Mouse (Mus musculus) gonadal fat pad, adult 2 months (tissue): Measurements from ENCODE around the gene Twsg1. TPM values are rescaled to one million over a fixed set of nuclear protein-coding genes. Genes with fewer than 3 reads are reported as not detected.
"Not testable (repeated sequence)": the region's sequence is repeated elsewhere in the genome, so short reads cannot be mapped to it uniquely, and the experiment has no call there.

Experiments used
- DNase-seq: peaks from one replicate; pipeline ENCODE4 v3.0.0-alpha.2; 2012; ENCODE audit warnings: low read depth
- polyA plus RNA-seq: library from polyadenylated mRNA; depleted of rRNA; stranded (reverse); fragments of >200 nt; gene quantifications from 2 replicates; pipeline ENCODE4 v1.2.3, GENCODE M21; 2012; rRNA removed

Twsg1 gene
- polyA plus RNA-seq, result 47.3 and 48.4 TPM in 2 replicates

DNA sequence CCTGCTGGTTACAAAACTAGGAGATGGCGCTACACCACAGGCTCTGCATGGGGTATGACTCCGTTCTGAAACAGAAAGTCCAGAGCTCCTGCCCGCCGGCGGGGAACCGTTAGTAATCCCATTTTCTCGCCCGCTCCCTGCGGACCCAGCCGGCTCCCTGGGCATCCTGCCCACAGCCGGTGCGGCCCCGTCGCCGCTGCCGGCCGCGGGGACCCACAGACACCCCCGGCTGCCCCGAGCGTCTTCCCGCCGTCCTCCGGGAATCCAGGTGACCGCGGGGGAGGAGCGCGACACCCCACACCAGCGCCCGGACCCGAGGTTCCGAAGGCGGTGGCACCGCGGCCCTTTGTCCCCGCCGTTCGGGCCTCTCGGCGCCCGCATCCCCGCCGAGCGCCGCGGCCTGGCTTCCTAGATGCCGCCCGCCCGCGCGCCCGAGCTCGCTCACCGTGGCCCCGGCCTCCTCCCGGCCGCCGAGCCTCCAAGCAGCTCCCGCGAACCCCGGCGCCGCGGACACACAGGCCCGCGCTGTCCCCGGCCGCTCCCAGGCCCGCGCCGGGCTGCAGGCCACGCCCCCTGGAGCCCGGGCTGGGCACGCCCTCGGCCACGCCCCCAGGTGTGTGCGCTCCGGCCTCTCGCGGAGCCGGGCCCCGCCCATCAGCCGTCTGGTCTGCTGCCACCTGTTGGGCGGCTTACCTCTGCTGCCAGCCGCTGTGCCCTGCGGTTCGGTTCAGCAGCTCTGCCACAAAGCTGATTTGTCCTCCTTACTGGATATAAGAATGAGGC lies at the start of gene Twsg1:
Gene Twsg1, minus strand, starts transcription at position 605 of the 783 bp plus-strand sequence.
- DNase-seq, result no peak

DNA sequence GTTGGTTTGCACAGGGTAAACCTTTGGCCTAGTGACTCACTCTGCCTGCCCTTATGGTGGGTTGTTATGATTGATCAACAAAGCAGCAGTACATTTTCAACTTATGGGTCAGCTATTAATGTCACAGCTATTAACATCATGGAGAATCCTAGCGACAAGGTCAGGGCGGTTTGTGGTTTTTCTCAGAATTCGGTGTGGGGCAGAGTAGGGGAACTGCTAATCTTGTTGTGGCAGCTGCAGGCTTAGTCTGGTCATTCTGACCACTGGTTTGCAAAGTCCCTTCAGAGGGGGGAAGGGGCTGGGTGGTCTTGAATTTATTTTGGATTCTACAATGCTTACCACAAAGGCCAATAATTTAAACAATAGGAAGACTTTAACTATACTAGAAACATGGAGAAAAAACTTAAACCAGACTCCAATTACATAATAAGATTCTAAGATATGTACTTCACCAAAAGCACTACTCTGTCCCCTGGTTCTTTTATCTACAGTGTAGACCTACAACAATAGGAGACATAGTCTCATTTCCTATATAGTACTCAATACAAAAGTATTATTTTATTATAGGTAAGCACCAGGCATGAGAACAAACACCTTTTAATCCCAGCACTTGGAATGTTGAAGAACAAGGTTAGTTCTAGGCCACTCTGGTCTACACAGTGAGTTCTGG lies 37.3 kb upstream of the Twsg1 start:
- no peak for DNase-seq

DNA sequence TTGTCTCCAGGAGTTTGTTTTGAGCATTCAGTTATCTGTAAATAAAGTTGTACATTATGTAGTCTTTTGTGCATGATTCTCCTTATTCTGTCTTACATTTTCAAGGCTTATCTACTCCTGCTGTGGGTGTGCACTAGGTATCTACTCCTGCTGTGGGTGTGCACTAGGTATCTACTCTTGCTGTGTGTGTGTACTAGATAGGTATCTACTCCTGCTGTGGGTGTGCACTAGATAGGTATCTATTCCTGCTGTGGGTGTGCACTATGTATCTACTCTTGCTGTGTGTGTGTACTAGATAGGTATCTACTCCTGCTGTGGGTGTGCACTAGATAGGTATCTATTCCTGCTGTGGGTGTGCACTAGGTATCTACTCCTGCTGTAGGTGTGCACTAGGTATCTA lies 25.7 kb upstream of the Twsg1 start:
- DNase-seq, result not testable (repeated sequence)

DNA sequence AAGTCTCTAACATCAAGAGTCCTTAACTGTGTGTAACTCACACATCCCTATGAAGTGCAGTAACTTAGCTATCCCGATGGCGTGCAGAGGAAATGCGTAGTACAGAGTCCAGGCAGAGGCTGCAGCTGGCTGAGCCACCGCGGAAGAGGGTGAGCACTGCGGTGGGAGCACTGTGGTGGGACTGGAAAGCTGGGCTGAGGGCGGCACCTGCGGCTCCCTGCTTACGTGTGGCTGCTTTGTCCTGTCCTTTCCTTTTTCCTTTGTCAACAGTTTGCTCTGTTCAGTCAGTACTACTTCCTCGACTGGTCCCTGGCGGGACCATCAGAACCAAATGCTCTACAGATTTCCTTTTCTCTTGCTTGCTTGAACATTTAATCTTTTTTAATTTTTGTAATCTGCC lies 16.7 kb upstream of the Twsg1 start:
- DNase-seq, result no peak

DNA sequence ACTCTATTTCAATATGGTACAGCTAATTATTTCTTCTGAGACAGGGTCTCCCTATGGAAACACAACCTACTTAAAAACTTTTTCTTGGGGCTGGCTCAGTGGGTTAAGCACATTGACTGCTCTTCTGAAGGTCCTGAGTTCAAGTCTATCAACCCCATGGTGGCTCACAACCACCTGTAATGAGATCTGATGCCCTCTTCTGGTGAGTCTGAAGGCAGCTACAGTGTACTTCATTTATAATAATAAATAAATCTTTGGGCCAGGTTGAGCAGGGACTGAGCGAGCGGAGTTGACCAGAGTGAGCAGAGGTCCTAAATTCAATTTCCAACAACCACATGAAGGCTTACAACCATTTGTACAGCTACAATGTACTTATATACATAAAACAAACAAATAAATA lies 11.2 kb upstream of the Twsg1 start:
- no peak for DNase-seq

DNA sequence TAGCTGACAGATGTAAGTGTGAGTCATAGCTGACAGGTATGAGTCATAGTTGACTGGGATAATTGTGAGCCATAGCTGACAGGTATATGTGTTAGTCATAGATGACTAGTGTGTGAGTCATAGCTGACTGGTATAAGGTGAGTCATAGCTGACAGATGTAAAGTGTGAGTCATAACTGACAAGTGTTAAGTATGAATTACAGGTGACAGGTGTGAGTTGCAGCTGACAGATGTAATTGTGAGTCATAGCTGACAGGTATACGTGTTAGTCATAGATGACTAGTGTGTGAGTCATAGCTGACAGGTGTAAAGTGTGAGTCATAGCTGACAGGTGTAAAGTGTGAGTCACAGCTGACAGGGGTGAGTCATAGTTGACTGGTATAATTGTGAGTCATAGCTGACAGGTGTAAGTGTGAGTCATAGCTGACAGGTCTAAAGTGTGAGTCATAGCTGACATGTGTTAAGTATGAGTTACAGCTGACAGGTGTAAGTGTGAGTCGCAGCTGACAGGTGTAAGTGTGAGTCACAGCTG lies 10.6 kb upstream of the Twsg1 start:
- no peak for DNase-seq

DNA sequence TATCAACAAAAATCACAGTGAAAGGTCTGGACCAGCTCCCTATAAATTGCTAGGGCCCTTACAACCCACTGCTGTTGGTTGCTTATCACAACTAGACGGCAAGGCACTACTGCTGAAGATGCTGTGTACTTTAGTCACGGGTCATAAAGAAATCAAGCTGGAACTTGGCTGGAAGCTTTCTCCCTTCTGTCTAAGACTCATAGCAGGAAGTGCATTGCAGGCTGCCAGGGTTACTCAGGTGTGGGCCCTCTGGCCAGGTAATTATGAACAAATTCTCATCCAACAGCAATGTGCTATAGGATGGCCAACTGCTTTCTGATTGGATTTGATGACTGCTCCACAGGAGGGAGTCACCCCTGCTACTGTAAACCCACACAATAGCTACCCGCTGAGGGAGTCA lies 8.0 kb upstream of the Twsg1 start:
- no peak for DNase-seq

DNA sequence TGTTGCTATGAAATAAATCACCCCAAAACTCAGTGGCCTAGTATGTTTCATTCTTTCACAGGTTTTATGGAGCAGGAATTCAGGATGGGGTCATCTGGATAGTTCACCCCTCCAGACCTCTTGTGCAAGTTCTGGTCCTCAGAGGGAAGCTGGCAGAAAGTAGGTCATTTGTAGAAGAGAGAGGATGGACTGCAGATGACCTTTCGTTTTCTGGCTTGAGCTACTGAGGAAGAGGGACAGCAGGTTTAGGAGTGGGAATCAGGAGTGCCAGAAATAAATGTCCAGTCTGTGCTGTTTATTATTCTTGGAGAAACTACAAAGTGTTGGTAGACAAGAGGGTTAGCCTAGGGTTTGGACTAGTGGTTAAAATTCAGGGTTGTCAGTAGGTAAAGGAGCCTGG lies 7.3 kb upstream of the Twsg1 start:
- DNase-seq, result no peak

DNA sequence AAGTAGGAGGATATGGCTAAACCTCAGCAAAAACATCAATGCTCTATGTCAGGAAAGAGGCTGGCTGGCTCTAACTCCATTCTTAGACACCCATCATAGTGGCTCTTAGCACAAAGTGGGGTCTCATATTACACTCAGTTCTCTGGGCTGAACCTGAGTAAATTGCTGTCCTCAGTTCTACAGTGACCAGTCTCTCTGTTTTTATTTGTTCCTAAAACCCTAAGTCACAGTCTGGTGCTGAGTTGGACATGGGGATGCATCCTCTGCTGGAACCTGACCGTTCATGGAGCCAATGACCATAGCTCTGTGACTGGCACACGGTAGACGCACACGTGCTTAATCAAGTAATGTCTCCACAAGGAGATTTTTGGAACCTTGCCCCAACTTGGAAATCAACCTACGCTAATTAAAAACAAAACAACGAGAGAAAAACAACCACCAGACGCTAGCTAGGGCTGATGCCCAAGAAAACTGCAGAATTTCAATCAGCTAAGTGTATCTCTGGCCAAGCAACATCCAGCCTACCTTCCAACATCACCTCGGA lies 6.8 kb upstream of the Twsg1 start:
- DNase-seq, result no peak

DNA sequence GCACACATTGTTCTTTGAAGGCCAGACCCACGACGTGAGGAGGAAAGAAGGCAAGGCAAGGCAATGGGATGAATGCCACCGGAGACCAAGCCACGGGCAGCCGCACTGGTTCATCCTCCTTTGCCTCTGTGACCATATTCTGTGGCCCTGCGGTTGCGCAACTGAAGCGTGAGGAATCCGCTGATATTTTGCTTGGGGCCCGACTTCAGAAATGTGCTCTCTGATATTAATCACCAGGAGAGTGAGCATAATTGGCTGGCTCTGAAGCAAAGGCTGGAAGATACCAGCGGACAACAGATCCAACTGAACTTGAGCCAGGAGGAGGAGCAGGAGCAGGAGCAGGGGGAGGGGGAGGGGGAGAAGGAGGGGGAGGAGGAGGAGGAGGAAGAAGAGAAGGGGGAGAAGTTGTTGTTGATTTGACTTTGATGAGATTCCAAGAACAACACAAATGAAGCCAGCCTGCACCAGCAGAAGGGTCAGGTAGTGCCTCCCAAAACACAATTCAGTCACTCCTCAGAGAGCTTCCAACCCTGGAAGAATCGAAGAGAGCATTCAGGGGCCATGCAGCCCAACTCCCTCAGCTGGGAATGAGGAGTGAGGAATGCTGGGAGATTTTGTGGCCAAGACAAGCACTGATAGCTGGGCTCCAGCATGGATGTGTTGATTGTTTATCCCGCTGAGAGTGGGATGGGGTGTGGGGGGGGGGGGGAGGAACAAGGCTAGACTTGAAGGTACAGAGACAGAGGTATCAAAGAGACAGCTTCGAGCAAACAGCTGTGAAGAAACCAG lies 6.2 kb upstream of the Twsg1 start:
- no peak for DNase-seq

DNA sequence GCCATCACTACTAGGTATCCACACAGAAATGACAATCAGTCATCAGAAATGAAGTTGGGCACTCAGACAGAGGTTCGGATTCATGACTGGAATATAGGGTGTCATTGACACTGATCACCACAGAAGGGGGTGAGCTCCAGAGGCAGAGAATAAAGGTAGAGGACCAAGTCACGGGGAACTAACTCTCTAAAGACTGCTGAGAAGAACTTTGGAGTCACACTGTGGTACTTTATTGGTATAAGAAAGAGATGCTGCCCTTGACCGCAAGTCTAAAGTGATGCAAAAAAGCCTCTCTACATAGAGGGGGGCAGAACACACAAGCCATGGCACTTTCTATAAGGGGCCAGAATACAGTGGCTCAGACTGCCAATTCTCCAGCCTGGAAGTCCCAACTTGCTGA lies 5.1 kb upstream of the Twsg1 start:
- DNase-seq, result no peak

DNA sequence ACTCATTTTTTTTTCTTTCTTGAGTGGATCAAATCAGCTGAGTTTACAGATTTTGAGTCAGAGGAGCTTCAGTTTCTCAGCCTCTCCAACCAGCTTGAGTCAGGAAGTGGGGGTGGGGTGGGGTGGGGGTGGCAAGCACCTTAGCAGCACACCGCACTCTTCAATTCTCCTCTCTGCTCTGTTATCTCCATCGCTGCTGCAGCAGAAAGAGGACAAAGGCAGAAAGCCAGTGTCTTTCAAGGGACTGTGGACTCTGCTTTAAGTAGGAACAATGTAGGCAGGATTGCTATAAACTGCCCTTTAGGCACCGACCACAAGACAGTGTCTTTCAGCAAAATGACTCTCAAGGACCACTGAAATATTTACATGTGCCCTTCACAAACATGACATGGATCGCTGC lies 2.9 kb upstream of the Twsg1 start:
- DNase-seq, result no peak

DNA sequence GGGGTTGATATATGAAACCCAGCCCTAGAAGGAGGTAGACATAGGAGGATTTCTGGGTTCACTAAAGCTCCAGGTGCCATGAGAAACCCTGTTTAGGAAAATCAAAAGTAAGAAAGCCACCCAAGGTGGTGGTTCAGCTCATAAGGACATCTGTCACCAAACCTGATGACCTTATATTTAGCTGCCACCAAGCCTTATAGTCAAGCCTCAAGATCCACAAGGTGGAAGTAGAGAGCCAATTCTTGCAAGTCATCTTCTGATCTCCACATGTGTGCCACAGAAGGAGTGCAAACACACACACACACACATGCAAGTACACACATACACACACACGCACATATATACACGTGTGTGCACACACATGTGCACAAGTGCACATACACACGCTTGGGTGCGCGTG lies 1.1 kb upstream of the Twsg1 start:
- no peak for DNase-seq

DNA sequence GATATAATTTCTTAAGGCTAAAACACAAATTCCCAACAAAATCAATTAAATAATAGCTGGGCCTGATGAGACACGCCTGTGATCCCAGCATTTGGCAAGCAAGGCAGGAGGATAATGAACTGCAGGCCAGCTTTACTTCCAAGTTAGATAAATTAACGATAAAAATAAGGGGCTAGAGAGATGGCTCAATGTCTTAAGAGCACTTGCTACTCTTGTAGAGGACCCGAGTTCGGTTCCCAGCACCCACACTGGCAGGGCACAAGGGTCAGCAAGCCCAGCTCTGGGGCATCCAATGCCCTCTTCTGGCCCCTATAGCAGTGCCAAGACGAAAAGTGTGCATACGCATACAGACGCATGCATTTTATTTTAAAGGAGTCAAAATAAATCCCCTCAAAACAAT lies 843 bp downstream of the Twsg1 start:
- DNase-seq, result no peak

DNA sequence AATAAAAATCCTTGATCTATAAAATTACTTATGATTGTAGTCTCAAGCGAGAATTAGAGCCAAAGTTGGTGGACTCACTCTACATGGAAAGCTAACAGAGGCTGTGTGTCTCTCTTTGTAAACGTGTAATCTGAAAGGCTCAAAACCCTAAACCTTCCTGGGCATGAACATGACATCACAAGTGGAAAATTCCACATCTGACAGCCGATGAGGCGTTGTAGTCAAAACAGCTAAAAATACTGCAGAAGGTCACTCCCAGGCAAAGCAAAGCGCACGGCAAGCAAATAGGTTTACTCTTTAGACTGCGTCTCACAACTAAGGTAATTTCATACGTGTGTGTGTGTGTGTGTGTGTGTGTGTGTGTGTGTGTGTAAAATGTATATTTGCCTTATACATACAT lies 3.7 kb downstream of the Twsg1 start:
- DNase-seq, result no peak

DNA sequence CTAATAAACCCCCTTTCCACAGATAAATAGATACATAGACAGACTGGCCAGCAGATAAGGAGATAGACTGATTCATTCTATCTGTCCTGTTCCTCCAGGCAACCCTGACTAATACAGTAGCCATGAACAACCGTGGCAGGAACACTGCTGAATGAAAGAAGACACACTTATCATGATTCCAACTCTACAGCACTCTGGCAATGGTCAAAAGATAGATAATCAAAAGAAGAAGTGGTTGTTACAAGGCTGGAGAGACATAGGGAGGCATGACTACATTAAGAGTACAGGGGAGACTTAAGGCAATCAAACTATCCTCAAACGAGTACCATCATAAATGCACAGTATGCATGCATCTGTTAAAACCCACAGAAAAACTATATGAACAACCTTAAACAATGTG lies 5.6 kb downstream of the Twsg1 start:
- no peak for DNase-seq

DNA sequence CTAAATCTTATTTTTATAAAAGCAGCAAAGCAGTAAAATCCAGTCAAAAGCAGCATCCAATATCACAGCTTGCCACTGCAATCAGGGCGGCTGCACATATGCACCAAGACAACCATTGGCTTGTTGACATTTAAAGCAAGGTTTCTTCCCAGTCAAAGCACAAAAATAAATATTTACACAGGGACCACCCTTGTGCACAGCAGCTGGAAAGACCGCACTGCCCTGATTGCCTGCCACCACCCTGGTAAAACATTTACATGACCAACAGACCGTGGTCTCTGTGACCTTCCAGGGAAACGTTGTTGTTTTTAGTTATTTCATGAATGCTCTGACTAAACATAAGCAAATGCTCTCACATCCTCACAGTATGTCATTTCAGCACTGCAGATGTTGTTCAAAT lies 8.6 kb downstream of the Twsg1 start:
- DNase-seq, result no peak

DNA sequence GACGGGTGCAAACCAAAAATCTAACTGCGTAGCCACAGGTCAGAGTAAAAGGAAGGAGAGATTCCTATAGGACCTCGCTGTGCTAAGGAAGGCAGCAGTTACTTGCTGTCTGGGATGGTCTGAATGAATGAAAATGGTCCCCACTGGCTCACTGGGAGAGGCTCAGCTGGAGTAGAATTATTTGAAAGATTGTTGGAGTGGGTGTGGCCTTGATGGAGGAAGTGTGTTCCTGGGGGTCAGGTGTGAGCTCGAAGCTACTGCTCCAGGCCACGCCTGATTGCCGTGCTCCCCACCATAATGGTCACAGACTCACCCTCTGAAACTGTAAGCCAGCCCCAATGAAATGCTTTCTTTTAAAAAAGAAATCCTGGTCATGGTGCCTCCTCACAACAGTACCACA lies 9.8 kb downstream of the Twsg1 start:
- DNase-seq, result no peak

DNA sequence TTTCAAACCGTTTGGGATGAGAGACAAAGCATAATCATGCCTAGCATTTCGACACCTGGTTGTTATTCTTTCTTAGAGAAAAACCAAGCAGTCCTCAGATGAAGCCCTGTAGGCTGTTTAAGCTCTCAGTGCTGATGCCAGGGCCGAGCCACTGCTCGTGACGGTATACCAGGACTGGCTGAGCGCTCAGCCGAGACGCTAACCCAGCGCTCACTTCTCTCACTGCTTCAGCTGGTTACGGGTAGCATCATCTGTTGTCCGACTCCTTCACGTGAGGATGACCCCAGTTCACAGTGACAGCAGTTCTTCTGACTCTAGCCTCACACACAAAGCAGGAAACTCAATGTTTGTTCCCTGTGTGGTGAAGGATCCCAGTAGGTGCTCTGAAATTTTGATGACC lies 10.8 kb downstream of the Twsg1 start:
- DNase-seq, result no peak

DNA sequence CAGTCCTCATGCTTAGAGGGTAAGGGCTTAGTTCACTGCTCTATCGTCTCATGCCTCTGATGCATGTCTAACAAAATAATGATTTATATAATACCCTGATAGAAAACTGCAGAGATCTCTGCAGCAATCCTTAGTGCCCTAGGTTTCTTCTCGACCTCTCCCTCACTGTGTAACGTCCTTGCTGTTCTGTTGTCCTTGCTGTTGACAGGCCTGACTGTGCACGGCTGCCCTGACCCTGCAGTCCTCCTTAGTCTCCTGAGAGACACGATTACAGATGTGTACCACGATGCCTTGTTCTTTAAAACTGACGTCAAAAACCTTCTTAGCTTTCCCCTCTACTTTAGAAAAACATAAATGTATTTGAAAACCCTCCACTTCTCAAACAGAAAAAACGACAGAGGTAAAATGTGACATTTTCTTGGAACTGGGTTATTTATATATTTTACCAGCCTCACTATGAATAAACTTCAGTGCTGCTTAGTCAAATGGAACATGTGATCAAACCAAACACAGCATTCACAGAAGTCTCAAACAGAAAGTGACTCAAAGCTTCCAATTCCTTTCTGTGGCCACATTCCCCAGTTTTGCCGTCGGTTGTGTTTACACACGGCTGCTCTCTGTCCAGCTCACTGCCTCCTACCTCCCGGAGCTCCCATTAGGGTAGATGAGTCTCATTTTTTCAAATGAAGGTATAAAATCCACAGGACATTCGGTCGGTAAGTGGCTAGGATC lies 11.4 kb downstream of the Twsg1 start:
- no peak for DNase-seq

DNA sequence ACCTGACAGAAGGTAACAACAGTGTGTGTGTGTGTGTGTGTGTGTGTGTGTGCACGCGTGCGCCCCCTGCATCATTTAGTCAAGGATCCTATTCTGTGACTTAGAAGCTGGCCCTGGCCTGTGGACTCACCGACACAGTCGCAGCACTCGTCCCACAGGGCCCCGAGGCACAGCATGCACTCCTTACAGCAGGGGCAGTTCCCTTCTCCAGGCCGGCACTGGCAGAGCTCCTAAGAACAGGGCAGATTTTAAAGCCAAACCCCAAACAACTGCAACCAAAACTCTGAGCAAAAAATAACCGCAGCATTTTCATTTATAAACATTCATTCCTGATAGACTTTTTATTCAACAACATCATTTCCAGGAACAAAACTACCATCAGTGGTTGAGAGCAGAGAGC lies 13.4 kb downstream of the Twsg1 start:
- DNase-seq, result no peak

DNA sequence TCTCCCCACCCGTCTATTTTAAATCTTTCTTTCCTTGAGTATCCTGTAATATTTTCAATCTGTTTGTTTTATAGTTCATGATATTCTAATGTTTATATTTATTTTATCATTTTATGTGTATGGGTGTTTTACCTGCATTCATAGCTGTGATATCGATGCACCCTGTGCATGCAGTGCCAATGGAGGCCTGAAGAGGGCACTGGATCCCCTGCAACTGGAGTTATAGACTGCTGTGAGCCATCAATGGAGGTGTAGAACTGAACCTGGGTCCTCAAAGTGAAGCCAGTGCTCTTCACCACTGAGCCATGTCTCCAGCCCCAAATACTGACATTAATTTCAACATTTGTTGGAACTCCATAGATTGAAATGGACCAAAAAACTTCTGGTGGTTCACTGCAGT lies 17.3 kb downstream of the Twsg1 start:
- DNase-seq, result no peak
